Mouse (Mus musculus): ENCODE data around the gene Terf2.
"Not testable (repeated sequence)": the region's sequence is repeated elsewhere in the genome, so short reads cannot be mapped to it uniquely, and the experiment has no call there.

The Terf2 gene

DNA sequence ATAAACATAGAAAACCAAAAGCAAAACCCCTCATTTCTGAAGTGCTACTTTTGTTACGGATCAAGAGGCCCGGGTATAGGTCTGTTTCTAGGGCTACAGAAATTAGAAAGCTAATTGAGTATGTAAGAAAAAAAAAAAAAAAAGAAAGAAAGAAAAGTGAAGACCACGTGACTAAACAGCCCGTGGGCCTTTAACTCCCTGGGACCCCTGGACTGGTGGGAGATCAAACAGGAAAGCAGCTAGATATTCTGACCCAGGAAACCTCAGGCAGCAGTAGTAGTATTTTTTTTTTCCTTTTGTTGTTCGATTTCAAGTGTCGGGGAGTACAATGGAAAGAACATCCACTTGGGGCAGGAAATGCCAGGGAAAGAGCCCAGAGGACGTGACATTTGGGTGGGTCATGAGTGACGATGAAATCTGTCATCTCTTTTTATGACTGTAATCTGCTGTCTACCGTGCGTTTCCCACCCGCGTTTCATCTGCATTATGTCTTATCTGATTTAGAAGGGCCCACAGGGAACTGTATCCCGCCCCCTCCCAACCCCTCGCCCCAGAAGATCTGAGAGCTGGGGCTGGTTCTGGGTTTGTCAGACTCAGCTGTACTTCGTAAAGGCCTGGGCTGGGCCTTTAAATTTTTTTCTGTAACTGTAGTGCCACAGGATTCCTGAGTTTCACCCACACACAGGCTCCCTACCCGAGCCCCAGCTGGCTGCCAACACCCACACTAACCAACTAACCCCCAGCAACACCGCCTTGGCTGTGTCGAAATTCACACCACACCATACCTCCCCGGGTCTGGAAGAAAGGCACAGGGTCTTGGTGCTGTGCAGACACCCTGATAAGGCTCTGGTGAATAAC is 18.0 kb upstream of the Terf2 start:
- DNase-seq (ENCODE audit: low read depth) = peak; percentile 91

DNA sequence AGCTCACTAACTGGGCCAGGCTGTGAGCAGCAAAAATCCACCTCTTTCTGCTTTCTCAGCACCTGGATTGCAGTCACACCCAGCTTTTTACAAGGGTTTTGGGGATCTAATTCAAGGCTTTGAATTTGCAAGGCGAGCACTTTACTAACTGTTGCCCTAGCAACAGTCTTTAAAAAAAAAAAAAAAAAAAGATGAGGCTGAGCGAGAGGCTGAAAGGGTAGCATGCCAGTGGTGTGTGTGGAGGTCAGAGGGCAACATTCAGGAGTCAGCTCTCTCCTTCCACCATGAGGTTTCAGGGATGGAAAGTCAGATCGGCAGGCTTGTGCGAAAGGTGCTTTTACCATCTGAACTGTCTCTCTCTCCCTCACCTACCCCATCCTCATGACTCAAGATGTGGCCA is 16.9 kb upstream of the Terf2 start:
- no peak for DNase-seq (ENCODE audit: low read depth)

DNA sequence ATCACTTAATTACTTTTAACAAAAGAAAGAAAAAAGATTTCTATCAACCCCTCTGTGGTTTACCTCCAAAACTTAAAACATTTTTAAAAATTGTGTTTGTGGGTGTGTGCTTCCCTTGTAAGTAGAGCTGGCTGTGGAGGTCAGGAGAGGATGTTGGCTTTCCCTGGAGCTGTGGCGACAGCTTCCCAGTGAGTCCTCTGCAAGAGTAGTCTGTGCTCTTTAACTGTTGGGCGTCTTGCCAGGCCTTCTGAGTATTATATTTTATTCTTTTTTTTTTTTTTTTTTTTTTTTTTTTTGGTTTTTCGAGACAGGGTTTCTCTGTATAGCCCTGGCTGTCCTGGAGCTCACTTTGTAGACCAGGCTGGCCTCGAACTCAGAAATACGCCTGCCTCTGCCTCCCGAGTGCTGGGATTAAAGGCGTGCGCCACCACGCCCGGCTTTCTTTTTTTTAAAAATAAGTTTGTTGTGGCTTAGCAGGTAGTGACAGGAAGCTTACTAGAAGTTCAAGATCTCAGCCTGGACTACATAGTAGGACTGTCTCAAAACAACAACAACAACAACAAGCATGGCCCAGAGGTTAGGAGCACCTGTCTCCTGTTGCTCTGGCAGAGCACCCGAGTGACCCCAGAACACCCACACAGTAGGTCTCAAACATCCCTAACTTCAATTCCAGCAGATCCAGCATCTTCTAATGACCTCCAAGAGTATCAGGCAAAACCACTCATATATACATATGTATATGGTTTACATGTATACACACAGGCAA is 15.2 kb upstream of the Terf2 start:
- DNase-seq (ENCODE audit: low read depth) = peak; percentile 62

DNA sequence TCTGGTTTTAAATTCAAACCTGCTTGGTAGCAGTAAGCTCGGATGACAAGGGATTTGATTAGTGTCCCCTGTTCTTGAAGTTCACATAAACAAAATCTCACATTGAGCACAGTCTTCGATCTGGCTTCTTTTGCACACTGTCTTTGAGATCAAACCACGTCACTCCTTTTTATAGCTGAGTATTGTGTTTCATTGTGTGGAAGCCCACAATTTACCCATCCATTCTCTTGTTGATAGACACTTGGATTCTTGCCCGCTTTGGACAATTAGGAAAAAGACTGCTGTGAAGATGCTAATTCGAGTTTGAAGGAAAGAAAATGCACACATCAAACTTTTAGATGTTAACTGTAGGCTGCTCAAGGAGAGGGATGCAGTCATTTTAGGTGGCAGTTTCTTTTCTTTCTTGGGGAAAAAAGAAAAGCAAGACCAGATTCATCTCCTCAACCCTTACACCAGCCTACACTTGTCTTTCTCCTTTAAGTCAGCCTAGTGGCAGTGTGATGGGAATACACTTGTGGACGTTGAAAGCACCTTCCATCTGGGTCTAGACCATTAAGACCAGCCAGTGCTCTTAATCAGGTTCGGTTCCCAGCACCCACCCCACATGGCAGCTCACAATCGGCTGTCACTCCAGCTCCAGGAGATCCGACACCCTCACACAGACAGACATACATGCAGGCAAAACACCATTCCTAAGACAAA is 14.4 kb upstream of the Terf2 start:
- no peak for DNase-seq (ENCODE audit: low read depth)

DNA sequence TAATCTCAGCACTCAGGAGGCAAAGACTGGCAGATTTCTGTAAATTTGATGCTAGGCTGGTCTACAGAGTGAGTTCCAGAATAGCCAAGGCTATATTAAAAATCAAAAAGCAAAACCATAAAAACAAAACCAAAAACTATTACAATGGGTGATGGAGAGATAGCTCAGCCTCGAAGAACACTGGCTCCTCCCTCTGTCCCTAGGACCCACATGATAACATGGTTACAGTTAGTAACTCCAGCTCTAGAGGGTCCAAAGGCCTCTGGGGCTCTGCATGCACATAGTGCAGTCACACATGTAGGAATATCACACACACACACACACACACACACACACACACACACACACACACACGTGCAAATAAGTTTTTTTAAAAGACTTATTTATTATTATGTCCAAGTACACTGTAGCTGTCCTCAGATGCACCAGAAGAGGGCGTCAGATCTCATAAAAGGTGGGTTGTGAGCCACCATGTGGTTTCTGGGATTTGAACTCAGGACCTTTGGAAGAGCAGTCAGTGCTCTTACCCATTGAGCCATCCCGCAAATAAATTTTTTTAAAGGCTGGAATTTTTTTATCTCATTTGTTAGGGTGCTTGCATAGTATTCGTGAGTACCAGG is 13.6 kb upstream of the Terf2 start:
- peak; percentile 52 for DNase-seq (ENCODE audit: low read depth)

DNA sequence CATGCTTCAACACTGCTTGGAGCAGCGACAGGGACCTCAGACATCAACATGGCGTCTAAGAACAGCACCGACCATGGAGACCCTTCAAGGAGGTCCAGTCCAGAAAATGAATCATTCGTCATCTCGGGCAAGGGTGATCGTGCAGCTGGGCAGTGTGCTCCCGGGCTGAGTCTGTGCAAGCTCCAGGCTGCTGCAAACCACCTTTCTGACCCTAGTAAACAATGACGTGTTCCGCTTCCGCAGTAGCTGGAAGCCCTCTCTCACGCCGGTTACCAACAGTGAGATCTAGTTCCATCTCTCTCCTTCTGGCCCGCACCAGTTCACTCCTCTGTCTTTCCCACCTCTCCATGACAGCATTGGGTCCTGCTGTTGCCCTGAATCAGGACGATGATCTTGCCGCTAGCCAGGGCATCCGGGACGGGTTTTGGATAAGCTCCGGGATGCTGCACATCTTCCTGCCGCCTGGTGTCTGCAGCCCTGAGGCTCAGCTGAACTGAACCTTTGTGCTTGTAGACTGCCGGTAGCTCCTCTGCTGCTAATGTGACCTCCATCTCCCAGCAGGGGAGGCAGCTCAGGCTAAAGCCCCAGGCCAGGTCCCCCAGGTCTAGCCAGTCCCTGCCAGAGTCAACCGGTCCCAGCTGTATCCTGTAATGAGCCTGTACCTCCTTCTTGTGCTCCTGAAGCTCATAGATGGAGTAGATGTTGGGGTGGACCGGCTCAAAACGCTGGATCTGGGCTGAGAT is 12.8 kb upstream of the Terf2 start:
- no peak for DNase-seq (ENCODE audit: low read depth)

DNA sequence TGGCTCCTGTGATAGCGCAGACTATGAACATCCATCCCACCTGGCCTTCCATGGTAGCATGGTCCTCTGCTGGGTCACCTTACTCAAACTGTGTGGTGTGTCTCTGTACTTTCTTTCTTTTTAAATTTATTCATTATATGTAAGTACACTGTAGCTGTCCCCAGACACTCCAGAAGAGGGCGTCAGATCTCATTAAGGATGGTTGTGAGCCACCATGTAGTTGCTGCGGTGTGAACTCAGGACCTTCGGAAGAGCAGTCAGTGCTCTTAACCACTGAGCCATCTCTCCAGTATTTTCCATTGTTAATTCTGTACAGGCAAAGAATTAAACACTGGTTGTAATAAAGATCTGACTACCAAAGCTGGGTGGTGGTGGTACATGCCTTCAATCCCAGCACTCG is 11.7 kb upstream of the Terf2 start:
- DNase-seq (ENCODE audit: low read depth) = not testable (repeated sequence)

DNA sequence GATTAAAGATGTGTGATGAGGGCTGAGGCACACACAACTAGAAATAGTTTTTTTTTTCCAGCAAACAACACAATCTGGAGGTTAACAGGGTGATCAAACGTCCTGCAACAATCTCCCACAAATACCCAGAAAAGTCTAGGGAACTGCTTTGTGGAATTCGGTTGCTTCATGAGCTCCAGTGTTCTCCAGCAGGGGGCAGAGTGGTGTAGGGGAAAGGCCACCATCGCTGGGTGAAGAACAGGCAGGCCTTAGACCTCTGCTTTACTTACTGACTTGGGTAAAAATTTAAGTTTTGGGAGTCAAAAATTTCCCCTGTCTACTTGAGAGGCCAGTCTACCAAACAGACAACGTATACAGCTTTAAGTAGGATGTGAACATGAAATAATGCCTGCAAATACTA is 8.2 kb upstream of the Terf2 start:
- peak; percentile 76 for DNase-seq (ENCODE audit: low read depth)

DNA sequence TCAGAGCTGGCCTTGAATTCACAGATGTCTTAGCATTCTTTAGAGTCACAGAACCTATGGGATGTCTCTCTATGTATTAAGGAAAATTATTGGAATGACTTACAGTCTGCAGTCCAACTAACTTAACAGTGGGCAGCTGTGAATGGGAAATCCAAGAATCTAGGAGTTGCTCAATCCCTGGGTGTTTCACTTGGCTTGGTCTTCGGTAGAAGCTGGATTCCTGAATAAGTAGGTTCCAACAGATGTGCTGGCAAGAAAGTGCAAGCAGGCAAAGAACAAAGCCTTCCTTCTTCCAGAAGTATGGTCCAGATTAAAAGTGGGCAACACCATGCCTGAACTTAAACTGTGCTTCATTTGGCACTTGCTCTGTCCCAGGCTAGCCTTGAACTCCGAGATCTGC is 4.3 kb upstream of the Terf2 start:
- no peak for DNase-seq (ENCODE audit: low read depth)

DNA sequence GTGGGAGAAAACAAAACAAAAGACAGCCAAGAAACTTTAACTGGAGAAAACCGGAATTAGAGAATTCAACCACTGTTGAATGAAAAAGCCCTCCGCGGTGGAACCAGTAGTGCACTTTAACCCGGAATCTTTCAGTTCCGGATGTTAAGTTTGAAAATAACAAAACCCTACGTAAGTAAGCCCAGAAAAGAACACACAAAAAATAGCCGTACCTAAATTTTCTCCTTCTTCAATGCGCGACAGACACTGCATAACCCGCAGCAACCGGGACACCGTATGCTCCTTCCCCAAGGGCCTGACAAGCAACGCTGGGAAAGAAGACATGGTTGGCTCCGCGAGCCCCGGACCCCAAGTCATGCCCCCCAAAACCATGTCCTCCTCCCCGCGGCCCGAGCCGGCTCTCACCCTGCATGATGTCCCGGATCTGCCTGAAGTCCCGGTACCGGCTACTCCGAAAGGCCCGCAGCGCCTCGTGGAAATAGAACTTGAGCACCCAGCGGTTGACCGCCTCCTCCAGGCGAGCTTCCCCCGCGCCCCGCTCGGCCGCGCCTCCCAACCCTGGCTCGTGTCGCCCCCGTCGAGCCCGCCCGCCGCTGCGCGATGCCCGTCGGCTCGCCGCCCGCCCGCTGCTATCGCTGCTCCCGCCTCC is 506 bp downstream of the Terf2 start:
- peak; percentile 71 for DNase-seq (ENCODE audit: low read depth)

DNA sequence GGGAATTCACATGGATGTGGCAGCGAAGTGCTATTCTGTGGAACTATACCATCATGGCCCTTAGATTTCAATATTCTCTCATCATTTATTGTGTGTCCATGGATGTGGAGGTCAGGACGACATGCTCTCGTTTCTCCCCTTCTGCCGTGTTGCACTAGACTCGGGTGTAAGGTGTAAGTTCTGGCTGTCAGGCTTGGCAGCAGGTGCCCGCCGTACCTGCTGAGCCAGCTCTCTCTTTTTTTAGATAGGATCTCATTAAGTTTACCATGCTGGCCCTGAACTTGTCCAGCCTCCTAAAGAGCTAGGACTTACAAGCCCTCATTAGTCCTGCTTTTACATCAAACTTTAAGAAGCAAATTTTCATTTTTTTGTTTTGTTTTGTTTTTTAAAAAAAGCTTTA is 5.8 kb downstream of the Terf2 start:
- no peak for DNase-seq (ENCODE audit: low read depth)

DNA sequence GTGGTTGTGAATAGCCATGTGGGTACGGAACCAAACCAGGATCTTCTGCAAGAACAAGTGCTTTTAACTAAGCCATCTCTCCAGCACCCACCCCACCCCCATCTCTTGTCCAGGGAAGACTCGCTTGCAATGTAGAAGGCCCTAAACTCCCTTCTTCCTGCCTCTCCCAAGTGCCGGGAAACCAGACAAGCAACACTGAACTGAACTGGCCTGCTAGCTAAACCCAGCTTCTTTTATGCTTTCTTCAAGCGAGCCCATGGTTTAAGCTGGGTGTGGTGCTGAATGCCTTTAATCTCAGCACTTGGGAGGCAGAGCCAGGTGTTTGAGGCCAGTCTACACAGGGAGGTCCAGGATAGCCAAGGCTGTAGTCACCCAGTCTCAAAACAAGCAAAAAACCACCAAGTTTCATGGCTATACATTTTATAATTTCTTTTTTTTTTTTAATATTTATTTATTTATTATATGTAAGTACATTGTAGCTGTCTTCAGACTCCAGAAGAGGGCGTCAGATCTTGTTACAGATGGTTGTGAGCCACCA is 7.8 kb downstream of the Terf2 start:
- no peak for DNase-seq (ENCODE audit: low read depth)

DNA sequence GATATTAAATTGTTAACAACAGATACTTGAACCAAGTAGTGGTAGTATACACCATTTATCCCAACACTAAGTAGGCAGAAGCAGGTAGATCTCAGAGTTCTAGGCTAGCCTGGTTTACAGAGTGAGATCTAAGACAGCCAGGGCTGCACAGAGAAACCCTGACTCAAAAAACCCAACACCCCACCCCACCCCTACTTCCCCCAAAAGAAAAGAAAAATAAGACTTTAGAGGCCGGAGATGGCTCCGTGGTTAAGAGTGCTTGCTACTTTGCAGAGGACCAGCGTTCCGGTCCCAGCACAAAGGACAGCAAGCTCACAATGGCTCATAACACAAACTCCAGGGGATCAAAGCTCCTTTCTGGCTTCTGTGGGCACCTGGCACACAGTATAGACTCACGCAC is 10.3 kb downstream of the Terf2 start:
- DNase-seq (ENCODE audit: low read depth) = no peak

DNA sequence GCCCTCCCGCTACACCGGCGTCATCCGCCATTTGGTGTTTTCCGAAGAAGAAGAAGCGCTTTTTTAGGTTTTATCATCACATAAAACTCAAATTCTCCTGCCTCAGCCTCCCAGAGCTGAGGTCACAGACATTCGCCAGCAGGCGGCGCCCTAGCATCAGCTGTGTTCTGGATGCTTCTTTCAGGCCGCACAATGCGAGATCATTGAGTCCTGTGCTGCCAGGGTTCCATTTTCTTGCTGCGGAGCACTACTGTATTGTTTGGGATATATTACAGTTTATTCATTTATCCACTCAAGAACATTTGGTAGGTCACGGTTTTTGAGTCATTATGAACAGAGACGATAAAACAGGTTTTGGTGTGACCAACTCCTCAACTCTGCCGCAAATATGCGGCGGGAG is 11.0 kb downstream of the Terf2 start:
- peak; percentile 31 for DNase-seq (ENCODE audit: low read depth)

DNA sequence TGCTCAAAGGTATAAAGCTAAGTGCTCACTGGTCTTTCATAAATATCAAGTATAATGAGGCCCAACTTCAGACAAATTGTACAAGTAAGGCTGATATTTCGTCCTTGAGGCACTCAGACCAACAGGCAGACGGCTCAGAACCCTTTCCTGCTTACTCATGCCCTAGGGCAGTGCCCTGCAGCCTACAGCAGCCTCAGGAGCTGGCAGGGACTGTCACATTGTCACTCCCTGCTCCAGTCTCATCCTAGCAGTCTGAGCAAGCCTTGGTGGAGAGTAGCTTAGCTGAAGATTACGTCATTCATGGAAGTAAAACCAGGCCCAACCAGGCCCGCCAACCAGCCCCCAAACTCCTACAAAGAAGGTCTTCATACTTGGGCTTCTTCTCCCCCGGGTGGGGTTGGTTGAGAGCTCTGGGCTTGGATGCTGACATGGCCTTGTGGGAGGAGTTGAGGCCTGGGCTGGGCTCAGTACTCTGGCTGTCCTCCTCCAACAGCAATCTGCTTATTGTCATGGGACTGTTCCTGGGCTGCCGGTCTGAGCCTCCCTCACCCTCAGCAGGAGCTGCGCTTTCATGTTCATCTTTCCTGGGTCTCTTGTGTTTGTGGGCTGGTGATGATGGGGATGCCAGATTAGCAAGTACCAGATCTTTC is 20.0 kb downstream of the Terf2 start:
- DNase-seq (ENCODE audit: low read depth) = no peak

DNA sequence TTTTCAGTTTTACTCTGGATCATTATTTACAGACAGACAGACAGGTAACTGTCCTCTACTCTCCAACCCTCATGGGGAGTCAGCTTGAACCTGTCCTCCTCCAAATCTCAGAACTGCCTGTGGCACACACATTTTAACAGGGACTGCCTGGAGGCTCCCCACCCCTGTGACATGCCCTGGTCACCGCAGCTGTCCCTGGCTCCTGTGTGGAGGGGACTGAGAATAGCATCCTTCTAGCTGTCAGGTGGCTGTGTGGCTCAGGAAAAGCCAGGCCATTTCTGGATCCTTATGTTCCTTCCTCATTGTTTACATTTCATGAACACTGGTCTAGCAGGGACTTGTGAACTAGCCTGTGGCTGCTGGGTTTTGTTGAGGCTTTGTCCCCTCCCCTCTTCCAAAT is 22.2 kb downstream of the Terf2 start:
- no peak for DNase-seq (ENCODE audit: low read depth)

DNA sequence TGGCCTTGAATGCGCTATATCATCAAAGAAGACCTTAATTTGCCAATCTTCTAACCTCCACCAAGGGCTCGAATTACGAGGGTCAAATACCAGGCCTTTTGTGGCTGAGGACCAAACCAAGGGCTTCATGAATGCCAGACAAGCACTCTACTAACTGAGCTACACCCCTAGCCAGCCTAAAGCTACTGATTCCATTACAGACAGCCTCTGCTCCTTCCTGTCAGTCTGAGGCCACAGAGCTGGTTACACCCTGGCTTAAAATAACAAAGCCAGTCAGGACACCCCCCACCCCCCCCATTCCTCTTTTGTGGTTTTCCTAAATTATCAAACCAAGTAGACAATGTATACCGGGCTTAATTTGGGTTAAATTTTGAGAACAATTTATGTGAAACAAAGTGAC is 22.6 kb downstream of the Terf2 start:
- DNase-seq (ENCODE audit: low read depth) = peak; percentile 55

DNA sequence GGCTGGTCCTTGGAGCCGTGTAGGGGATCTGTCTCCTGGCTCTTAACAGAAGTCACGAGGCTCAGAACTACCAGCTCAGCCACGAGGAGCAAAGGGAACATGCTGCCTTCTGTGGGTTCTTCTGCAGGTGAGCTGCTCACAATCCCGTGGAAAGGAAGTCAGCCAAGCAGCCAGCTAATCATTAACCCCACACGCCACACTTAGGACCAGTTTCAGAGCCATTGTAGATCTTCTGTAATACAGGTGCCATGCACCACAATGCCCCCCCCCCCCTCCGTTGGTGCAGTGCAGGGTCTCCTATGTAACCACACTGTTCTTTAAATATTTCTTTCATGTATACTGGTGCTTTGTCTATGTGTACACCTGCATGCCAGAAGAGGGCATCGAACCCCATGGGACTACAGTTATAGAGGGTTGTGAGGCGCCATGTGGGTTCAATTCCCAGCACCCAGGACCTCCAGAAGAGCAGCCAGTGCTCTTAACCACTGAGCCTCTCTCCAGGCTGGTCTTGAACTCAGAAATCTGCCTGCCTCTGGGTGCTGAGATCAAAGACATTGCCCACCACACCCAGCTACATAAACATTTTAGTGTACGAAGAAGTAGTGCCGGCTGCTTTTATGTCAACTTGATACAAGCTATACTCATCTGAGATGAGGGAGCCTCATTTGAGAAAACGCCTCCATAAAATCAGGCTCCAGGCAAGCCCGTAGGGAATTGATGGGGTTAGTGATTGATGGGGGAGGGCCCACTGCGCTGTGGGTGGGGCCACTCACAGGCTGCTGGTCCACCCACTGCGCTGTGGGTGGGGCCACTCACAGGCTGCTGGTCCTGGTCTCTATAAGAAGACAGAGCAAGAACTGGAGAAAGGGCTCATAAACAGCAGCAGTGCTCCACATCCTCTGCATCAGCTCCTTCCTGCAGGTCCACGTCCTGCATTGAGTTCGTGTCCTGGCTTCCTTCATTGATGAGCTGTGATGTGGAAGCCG is 30.5 kb downstream of the Terf2 start, which contains the start of gene Tmed6:
Tmed6 (minus strand) TSS at position 134 of the 986 bp plus-strand sequence.
- no peak for DNase-seq (ENCODE audit: low read depth)

DNA sequence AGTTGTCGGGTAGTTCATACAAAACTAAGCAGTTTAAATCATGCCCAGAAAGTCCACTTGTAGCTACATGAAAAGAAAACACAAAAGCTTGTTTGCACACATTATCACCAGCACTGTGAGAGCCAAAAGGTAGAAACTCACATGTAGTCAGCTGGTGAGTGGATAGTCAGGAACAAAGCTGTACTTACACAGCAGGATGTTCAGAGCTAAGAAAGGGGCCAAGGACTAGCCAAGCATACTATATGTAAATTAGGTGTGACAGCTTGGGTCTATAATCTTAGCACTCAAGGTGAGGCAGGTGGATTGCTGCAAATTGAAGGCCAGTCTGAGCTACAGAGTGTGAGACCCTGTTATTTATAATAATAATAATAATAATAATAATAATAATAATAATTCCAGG is 33.7 kb downstream of the Terf2 start:
- DNase-seq (ENCODE audit: low read depth) = no peak
